Mouse (Mus musculus) heart, postnatal 36 days (tissue): ENCODE measurements around the gene Dars. TPM values are rescaled to one million over a fixed set of nuclear protein-coding genes. Genes with fewer than 3 reads are reported as not detected.
"Not testable (repeated sequence)": the region's sequence is repeated elsewhere in the genome, so short reads cannot be mapped to it uniquely, and the experiment has no call there.

Experiments
- DNase-seq, 2 experiments: peaks; one replicate each; pipeline ENCODE4 v3.0.0; 2021 to 2022
- intact Hi-C: fragments of 180-260 bp; cut with DNase I; formaldehyde crosslinking; loops from one replicate; pipeline ENCODE4 v1.15.1; 2025
- total RNA-seq, 2 experiments: library from RNA; stranded (reverse); gene quantifications; 2 replicates each; pipeline ENCODE4 v1.2.3; 2021

The Dars gene
- total RNA-seq, 2 experiments from 2014 or later: 63.4 to 64.6 TPM

- DNase-seq: no peak
- intact Hi-C loops: no loop called here
Observed at GRCm38 (mm10) chr1:128358276-128358675, 58.9 kb downstream of the Dars start.

GRCm38 (mm10) chr1:128357452-128357851 is 59.7 kb downstream of the Dars start:
- DNase-seq: no peak
- intact Hi-C loops: no loop called here

GRCm38 (mm10) chr1:128353092-128353491 is 64.1 kb downstream of the Dars start:
- DNase-seq: no peak
- intact Hi-C loops: no loop called here

GRCm38 (mm10) chr1:128344232-128344631 is 72.9 kb downstream of the Dars start:
- intact Hi-C loops: no loop called here
- DNase-seq: no peak

- no peak for DNase-seq
- intact Hi-C loops: no loop called here
Observed at GRCm38 (mm10) chr1:128337708-128338320, 79.4 kb downstream of the Dars start.

GRCm38 (mm10) chr1:128330313-128330712 is 86.9 kb downstream of the Dars start:
- intact Hi-C loops: no loop called here
- no peak for DNase-seq

- DNase-seq: no peak
- intact Hi-C loops: no loop called here
Observed at GRCm38 (mm10) chr1:128328218-128328617, 89.0 kb downstream of the Dars start, which contains the start of gene Lct. Gene Lct, minus strand, starts transcription at chr1:128328318.

GRCm38 (mm10) chr1:128327165-128327564 is 90.0 kb downstream of the Dars start:
- intact Hi-C loops: no loop called here

GRCm38 (mm10) chr1:128324776-128325175 is 92.4 kb downstream of the Dars start:
- no peak for DNase-seq
- intact Hi-C loops: no loop called here

More at GRCm38 (mm10) chr1:128327165-128327564, 90.0 kb downstream of the Dars start:
- no peak for DNase-seq

GRCm38 (mm10) chr1:128323026-128323643 is 94.0 kb downstream of the Dars start:
- intact Hi-C loops: no loop called here
- no peak for DNase-seq

- intact Hi-C loops, DNase-seq: not testable (repeated sequence)
Observed at GRCm38 (mm10) chr1:128319266-128319665, 97.9 kb downstream of the Dars start.

- intact Hi-C loops: no loop called here
Observed at GRCm38 (mm10) chr1:128314665-128315064, 102.5 kb downstream of the Dars start.

More at GRCm38 (mm10) chr1:128314665-128315064, 102.5 kb downstream of the Dars start:
- DNase-seq: no peak

Other genes with a start within 250 kb of the Dars start
- 10 to 100 TPM; 37.4 to 38.0 TPM for gene Ubxn4, start 173.4 kb downstream of the Dars start, total RNA-seq
- not detected for gene Lct, start 89.0 kb downstream of the Dars start, total RNA-seq
- gene Mcm6, start 57.7 kb downstream of the Dars start, total RNA-seq: 1 to 10 TPM; 6.3 to 7.0 TPM
- 10 to 100 TPM in 1 of 2 experiments, 1 to 10 TPM in 1; 7.0 to 12.2 TPM for gene Cxcr4, start 174.9 kb upstream of the Dars start, total RNA-seq